Mouse (Mus musculus): ENCODE data around the gene Usp6nl. TPM values are rescaled to one million over a fixed set of nuclear protein-coding genes. Genes with fewer than 3 reads are reported as not detected.

The Usp6nl gene
- polyA plus RNA-seq, 1 experiment from 2014 or later: 8.4 TPM

GRCm38 (mm10) chr2:6338031-6338629 lies 15.7 kb downstream of the Usp6nl start:
- H3K27me3 ChIP-seq (replicated peaks; ENCODE audit: control insufficient read depth, insufficient read depth, low read length): no peaks in the 10 kb centered on the region
- no peak overlapping the region for H3K9ac ChIP-seq (ENCODE audit: low read depth, low read length)
- WGBS: 79% methylated on average over 9 of the region's 9 CpGs
- ATAC-seq: no peak
- H3K4me2 ChIP-seq (ENCODE audit: low read depth, low read length): no peak overlapping the region
- no peak overlapping the region for H3K4me3 ChIP-seq (ENCODE audit: low read length)
- H3K4me1 ChIP-seq (ENCODE audit: control insufficient read depth, insufficient read depth, low read length): peaks cover 25% of the 10 kb centered on the region
- H3K27ac ChIP-seq (ENCODE audit: low read length): no peak overlapping the region
- no peaks in the 10 kb centered on the region for H3K36me3 ChIP-seq (ENCODE audit: control insufficient read depth, insufficient read depth, low read length)
- H3K9me3 ChIP-seq (ENCODE audit: control insufficient read depth, low read length): no peaks in the 10 kb centered on the region

GRCm38 (mm10) chr2:6340439-6340838 lies 18.0 kb downstream of the Usp6nl start:
- Histone ChIP-seq H3K4me2 (ENCODE audit: low read depth, low read length) (no peak overlapping the region), H3K4me3 (ENCODE audit: low read length) (no peak overlapping the region), H3K9me3 (ENCODE audit: control insufficient read depth, low read length) (no peaks in the 10 kb centered on the region), H3K27ac (ENCODE audit: low read length) (no peak overlapping the region), H3K9ac (ENCODE audit: low read depth, low read length) (no peak overlapping the region), H3K27me3 (replicated peaks; ENCODE audit: control insufficient read depth, insufficient read depth, low read length) (no peaks in the 10 kb centered on the region), H3K4me1 (ENCODE audit: control insufficient read depth, insufficient read depth, low read length) (peaks cover 11% of the 10 kb centered on the region), H3K36me3 (ENCODE audit: control insufficient read depth, insufficient read depth, low read length) (no peaks in the 10 kb centered on the region)
- 89% methylated on average over 2 of the region's 2 CpGs for WGBS
- ATAC-seq: no peak

- peaks cover 8% of the 10 kb centered on the region for H3K4me1 ChIP-seq (ENCODE audit: control insufficient read depth, insufficient read depth, low read length)
- no peak overlapping the region for H3K9ac ChIP-seq (ENCODE audit: low read depth, low read length)
- no peak overlapping the region for H3K4me2 ChIP-seq (ENCODE audit: low read depth, low read length)
- H3K27ac ChIP-seq (ENCODE audit: low read length): no peak overlapping the region
- peaks cover 2% of the 10 kb centered on the region; the same call in 1 of the 2 replicates for H3K9me3 ChIP-seq (ENCODE audit: control insufficient read depth, low read length)
- WGBS: 71% methylated on average over 7 of the region's 7 CpGs
- no peaks in the 10 kb centered on the region for H3K27me3 ChIP-seq (replicated peaks; ENCODE audit: control insufficient read depth, insufficient read depth, low read length)
- no peaks in the 10 kb centered on the region; the same call in 1 of the 2 replicates for H3K36me3 ChIP-seq (ENCODE audit: control insufficient read depth, insufficient read depth, low read length)
- no peak for ATAC-seq
- H3K4me3 ChIP-seq (ENCODE audit: low read length): no peak overlapping the region
Observed at GRCm38 (mm10) chr2:6341496-6341895, 19.0 kb downstream of the Usp6nl start.

- Histone ChIP-seq H3K27me3 (replicated peaks; ENCODE audit: control insufficient read depth, insufficient read depth, low read length) (no peaks in the 10 kb centered on the region), H3K4me2 (ENCODE audit: low read depth, low read length) (no peak overlapping the region), H3K27ac (ENCODE audit: low read length) (peak overlapping the region; percentile 44; the same call in 1 of the 2 replicates), H3K36me3 (ENCODE audit: control insufficient read depth, insufficient read depth, low read length) (no peaks in the 10 kb centered on the region; the same call in 1 of the 2 replicates), H3K4me3 (ENCODE audit: low read length) (no peak overlapping the region), H3K4me1 (ENCODE audit: control insufficient read depth, insufficient read depth, low read length) (peaks cover 39% of the 10 kb centered on the region), H3K9ac (ENCODE audit: low read depth, low read length) (no peak overlapping the region), H3K9me3 (ENCODE audit: control insufficient read depth, low read length) (peaks cover 2% of the 10 kb centered on the region; the same call in 1 of the 2 replicates)
- WGBS: 77% methylated on average over 11 of the region's 11 CpGs
- ATAC-seq: 0 out of 2 replicates have a peak, but pooled peaks have one; percentile 16
Observed at GRCm38 (mm10) chr2:6349256-6350092, 27.0 kb downstream of the Usp6nl start.

DNA sequence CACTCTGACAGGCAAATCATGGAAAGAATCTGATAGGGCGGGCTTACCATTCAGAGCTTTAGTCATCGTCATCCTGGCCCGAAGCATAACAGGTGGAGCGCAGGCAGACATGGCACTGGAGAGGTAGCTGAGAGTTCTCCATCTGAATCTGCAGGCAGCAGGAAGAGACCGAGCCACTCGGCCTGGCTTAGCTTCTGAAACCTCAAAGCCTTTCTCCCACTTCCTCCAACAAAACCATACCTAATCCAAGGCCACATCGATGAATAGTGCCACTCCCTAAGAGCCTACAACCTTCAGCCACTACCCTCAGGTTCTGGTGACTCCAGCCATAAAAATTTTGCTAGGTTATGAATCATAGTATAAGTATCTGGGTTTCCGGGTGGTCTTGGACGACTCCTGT lies 27.7 kb downstream of the Usp6nl start:
- H3K27ac ChIP-seq (ENCODE audit: low read length): peak overlapping the region; percentile 44
- no peaks in the 10 kb centered on the region for H3K27me3 ChIP-seq (replicated peaks; ENCODE audit: control insufficient read depth, insufficient read depth, low read length)
- no peak overlapping the region for H3K4me3 ChIP-seq (ENCODE audit: low read length)
- ATAC-seq: peak; percentile 59
- peaks cover 2% of the 10 kb centered on the region; the same call in 1 of the 2 replicates for H3K9me3 ChIP-seq (ENCODE audit: control insufficient read depth, low read length)
- WGBS: 56% methylated on average over 9 of the region's 9 CpGs
- no peaks in the 10 kb centered on the region; the same call in 1 of the 2 replicates for H3K36me3 ChIP-seq (ENCODE audit: control insufficient read depth, insufficient read depth, low read length)
- no peak overlapping the region for H3K4me2 ChIP-seq (ENCODE audit: low read depth, low read length)
- H3K9ac ChIP-seq (ENCODE audit: low read depth, low read length): no peak overlapping the region
- H3K4me1 ChIP-seq (ENCODE audit: control insufficient read depth, insufficient read depth, low read length): peaks cover 39% of the 10 kb centered on the region

GRCm38 (mm10) chr2:6350931-6351695 lies 28.6 kb downstream of the Usp6nl start:
- Histone ChIP-seq H3K9ac (ENCODE audit: low read depth, low read length) (no peak overlapping the region), H3K27me3 (replicated peaks; ENCODE audit: control insufficient read depth, insufficient read depth, low read length) (no peaks in the 10 kb centered on the region), H3K9me3 (ENCODE audit: control insufficient read depth, low read length) (peaks cover 2% of the 10 kb centered on the region; the same call in 1 of the 2 replicates), H3K36me3 (ENCODE audit: control insufficient read depth, insufficient read depth, low read length) (no peaks in the 10 kb centered on the region; the same call in 1 of the 2 replicates), H3K4me1 (ENCODE audit: control insufficient read depth, insufficient read depth, low read length) (peaks cover 39% of the 10 kb centered on the region), H3K27ac (ENCODE audit: low read length) (peak overlapping the region; percentile 4; the same call in 1 of the 2 replicates), H3K4me2 (ENCODE audit: low read depth, low read length) (no peak overlapping the region), H3K4me3 (ENCODE audit: low read length) (no peak overlapping the region)
- no peak for ATAC-seq
- 81% methylated on average over 7 of the region's 7 CpGs for WGBS

DNA sequence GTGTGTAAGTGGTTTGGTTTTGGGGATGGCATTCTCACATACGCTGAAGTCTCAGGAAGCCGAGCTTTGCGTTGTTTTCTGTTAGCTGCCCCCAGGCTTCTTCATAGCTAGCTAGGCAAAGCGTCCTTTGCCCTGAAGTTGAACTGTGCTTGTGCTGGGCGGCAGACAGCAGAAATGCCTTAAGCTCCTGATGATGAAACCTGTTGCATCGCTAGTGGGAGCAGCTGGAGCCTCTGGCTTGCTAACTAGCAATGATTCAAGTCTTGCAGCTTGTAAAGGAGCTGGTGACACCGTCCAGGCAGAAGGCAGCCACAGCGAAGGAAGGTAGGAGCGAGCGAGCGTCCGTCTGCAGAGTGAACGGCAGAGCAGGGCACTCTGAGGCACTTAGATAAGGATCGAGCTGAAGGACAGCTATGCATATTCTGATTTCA lies 30.1 kb downstream of the Usp6nl start:
- no peaks in the 10 kb centered on the region for H3K9me3 ChIP-seq (ENCODE audit: control insufficient read depth, low read length)
- H3K36me3 ChIP-seq (ENCODE audit: control insufficient read depth, insufficient read depth, low read length): no peaks in the 10 kb centered on the region; the same call in 1 of the 2 replicates
- H3K4me2 ChIP-seq (ENCODE audit: low read depth, low read length): peak overlapping the region; percentile 58
- H3K27me3 ChIP-seq (replicated peaks; ENCODE audit: control insufficient read depth, insufficient read depth, low read length): no peaks in the 10 kb centered on the region
- peak overlapping the region; percentile 75 for H3K27ac ChIP-seq (ENCODE audit: low read length)
- peak overlapping the region; percentile 31 for H3K4me3 ChIP-seq (ENCODE audit: low read length)
- H3K4me1 ChIP-seq (ENCODE audit: control insufficient read depth, insufficient read depth, low read length): peaks cover 39% of the 10 kb centered on the region
- WGBS: 19% methylated on average over 14 of the region's 14 CpGs
- peak overlapping the region; percentile 48 for H3K9ac ChIP-seq (ENCODE audit: low read depth, low read length)
- ATAC-seq: peak; percentile 64

GRCm38 (mm10) chr2:6353060-6353459 lies 30.6 kb downstream of the Usp6nl start:
- peak overlapping the region; percentile 31 for H3K4me3 ChIP-seq (ENCODE audit: low read length)
- peak overlapping the region; percentile 58 for H3K4me2 ChIP-seq (ENCODE audit: low read depth, low read length)
- peaks cover 39% of the 10 kb centered on the region for H3K4me1 ChIP-seq (ENCODE audit: control insufficient read depth, insufficient read depth, low read length)
- WGBS: 48% methylated on average over 4 of the region's 4 CpGs
- H3K9ac ChIP-seq (ENCODE audit: low read depth, low read length): peak overlapping the region; percentile 48
- H3K36me3 ChIP-seq (ENCODE audit: control insufficient read depth, insufficient read depth, low read length): no peaks in the 10 kb centered on the region; the same call in 1 of the 2 replicates
- H3K27ac ChIP-seq (ENCODE audit: low read length): peak overlapping the region; percentile 75
- H3K27me3 ChIP-seq (replicated peaks; ENCODE audit: control insufficient read depth, insufficient read depth, low read length): no peaks in the 10 kb centered on the region
- ATAC-seq: peak; percentile 21
- no peaks in the 10 kb centered on the region for H3K9me3 ChIP-seq (ENCODE audit: control insufficient read depth, low read length)

DNA sequence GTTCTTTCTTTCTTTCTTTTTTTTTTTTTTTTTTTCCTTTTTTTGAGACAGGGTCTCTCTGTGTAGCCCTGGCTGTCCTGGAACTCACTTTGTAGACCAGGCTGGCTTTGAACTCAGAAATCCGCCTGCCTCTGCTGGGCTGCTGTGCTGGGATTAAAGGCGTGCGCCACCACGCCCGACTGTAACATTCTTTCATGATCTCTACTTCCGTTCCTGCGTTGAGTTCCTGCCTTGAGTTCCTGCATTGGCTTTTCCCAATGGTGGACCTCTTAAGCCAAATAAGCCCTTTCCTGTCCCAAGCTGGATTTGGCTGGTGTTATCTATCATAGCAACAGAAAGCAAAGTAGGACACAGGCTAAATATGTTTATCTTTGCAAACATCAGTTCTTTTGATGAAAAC lies 34.8 kb downstream of the Usp6nl start:
- no peak overlapping the region for H3K27ac ChIP-seq (ENCODE audit: low read length)
- no peak overlapping the region for H3K4me2 ChIP-seq (ENCODE audit: low read depth, low read length)
- 93% methylated on average over 7 of the region's 7 CpGs for WGBS
- H3K9me3 ChIP-seq (ENCODE audit: control insufficient read depth, low read length): no peaks in the 10 kb centered on the region
- H3K9ac ChIP-seq (ENCODE audit: low read depth, low read length): no peak overlapping the region
- no peak for ATAC-seq
- no peaks in the 10 kb centered on the region for H3K27me3 ChIP-seq (replicated peaks; ENCODE audit: control insufficient read depth, insufficient read depth, low read length)
- H3K4me3 ChIP-seq (ENCODE audit: low read length): no peak overlapping the region
- H3K36me3 ChIP-seq (ENCODE audit: control insufficient read depth, insufficient read depth, low read length): no peaks in the 10 kb centered on the region; the same call in 1 of the 2 replicates
- peaks cover 23% of the 10 kb centered on the region for H3K4me1 ChIP-seq (ENCODE audit: control insufficient read depth, insufficient read depth, low read length)
